Mouse (Mus musculus) stomach, embryonic 16.5 days (tissue): ENCODE data around the gene Gpr160. TPM values are rescaled to one million over a fixed set of nuclear protein-coding genes. Genes with fewer than 3 reads are reported as not detected.
A peak's percentile ranks its signal among the peaks of the same experiment; 100 is the strongest.

Experiments
- ATAC-seq: fragments of 200-750 bp; cut with Nextera tagmentation; 2 replicates; pipeline ENCODE4 v1.8.0; 2017; ENCODE audit warnings: moderate number of reproducible peaks, moderate TSS enrichment; ENCODE audit not compliant: insufficient read depth, low FRiP score
- H3K27ac ChIP-seq: fragments of 300-500 bp; sonication (generic); 2 replicates; pipeline ENCODE4 v1.5.1; 2014; ENCODE audit warnings: low read length
- H3K27me3 ChIP-seq: fragments of 300-500 bp; sonication (generic); 2 replicates; pipeline ENCODE4 v1.6.1; 2014; ENCODE audit warnings: low read length, control low read depth, mixed read lengths; ENCODE audit not compliant: control insufficient read depth, insufficient read depth
- H3K36me3 ChIP-seq: fragments of 300-500 bp; sonication (generic); 2 replicates; pipeline ENCODE4 v1.6.1; 2014; ENCODE audit warnings: low read length; ENCODE audit not compliant: control insufficient read depth, insufficient read depth
- H3K4me1 ChIP-seq: fragments of 300-500 bp; sonication (generic); 2 replicates; pipeline ENCODE4 v1.6.1; 2014; ENCODE audit warnings: low read length, control low read depth, mixed read lengths; ENCODE audit not compliant: control insufficient read depth, insufficient read depth
- H3K4me2 ChIP-seq: fragments of 300-500 bp; sonication (generic); 2 replicates; pipeline ENCODE4 v1.6.1; 2014; ENCODE audit warnings: low read depth, low read length, mixed read lengths
- H3K4me3 ChIP-seq: fragments of 300-500 bp; sonication (generic); replicated peaks from 2 replicates; pipeline ENCODE4 v1.5.1; 2014; ENCODE audit warnings: mild to moderate bottlenecking, low read length
- H3K9ac ChIP-seq: fragments of 300-500 bp; sonication (generic); 2 replicates; pipeline ENCODE4 v1.6.1; 2014; ENCODE audit warnings: low read length
- H3K9me3 ChIP-seq: fragments of 300-500 bp; sonication (generic); replicated peaks from 2 replicates; pipeline ENCODE4 v1.6.1; 2016; ENCODE audit warnings: low read length, control low read depth; ENCODE audit not compliant: control insufficient read depth
- WGBS: fragments of 180-500 bp; shearing (Covaris S2); extraction: QIAGEN DNeasy Blood & Tissue Kit; methylation state at CpG from one replicate; pipeline ENCODE4 v1.1.7; 2014; 5-methylcytosine and 5-hydroxymethylcytosine counted together
- polyA plus RNA-seq: library from polyadenylated mRNA; unstranded; fragments of >200 nt; fragmentation: Nextera tagmentation; extraction: Ambion mirVana; gene quantifications from 2 replicates; pipeline ENCODE4 v1.2.1, GENCODE M21; 2015

Gpr160 gene
- polyA plus RNA-seq: 8.9 and 10.9 TPM in 2 replicates

DNA sequence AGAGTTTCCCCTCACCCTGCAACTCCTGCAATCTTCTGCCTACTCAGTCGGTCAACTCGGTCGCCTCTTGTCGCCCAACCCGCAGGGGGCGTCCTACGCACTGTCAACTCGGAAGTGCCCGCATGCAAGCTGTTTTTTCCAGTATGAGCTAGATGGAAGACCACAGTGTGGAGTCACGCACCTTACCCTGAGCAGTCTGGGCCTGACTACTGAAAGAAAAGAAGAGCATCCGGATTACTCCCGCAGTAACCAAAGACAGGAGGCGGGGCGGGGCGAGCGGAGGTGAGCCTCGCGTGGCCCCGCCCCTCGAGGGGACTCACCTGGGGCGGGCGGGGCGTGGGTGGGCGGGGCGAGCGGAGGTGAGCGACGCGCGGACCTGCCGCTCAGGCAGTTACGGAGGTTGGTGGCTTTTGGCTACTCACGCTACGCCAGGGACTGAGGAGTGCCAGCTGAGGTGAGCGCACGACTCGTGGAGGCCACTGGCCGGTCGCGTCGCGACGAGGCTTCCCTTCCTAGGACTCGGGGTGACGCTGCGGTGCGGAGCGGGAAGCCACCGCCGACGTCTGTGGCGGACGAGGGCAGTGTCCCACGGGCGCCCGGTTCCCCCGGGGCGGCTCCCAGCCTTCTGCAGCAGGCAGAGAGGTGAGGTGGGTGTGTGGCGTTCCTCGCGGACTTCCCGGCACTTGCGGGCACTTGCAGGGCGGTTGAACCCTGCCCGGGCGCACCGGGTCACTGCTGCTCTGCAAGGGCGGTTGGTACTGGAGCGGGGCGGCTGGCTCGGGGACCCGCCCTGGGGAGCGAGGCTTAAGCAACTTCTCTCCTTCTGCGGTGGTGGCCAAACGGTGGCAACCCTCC, at the start of gene Gpr160:
Gpr160 (plus strand) TSS at position 347 of the 855 bp plus-strand sequence.
- H3K4me1 ChIP-seq: peaks cover 2% of the 10 kb centered on the region; the same call in 1 of the 2 replicates
- WGBS: under 1% methylated on average over 75 of the region's 75 CpGs
- no peaks in the 10 kb centered on the region for H3K36me3 ChIP-seq
- no peaks in the 10 kb centered on the region for H3K9me3 ChIP-seq
- H3K27me3 ChIP-seq: 0 out of 2 replicates have a peak, but pooled peaks cover 5% of the 10 kb centered on the region
- ATAC-seq: peak; percentile 94
- peak within 1 kb of the TSS; percentile 60 for H3K27ac ChIP-seq
- H3K4me2 ChIP-seq: peak within 1 kb of the TSS; percentile 95
- peak within 1 kb of the TSS; percentile 78 for H3K9ac ChIP-seq
- H3K4me3 ChIP-seq: peak within 1 kb of the TSS; percentile 65

- Histone ChIP-seq H3K4me2 (no peak overlapping the region), H3K9ac (no peak overlapping the region), H3K9me3 (no peaks in the 10 kb centered on the region), H3K27ac (no peak overlapping the region), H3K4me3 (no peak overlapping the region), H3K4me1 (no peaks in the 10 kb centered on the region), H3K36me3 (peaks cover 15% of the 10 kb centered on the region), H3K27me3 (no peaks in the 10 kb centered on the region)
- no peak for ATAC-seq
- 52% methylated on average over 3 of the region's 3 CpGs for WGBS
Observed at GRCm38 (mm10) chr3:30812881-30813280, 42.9 kb upstream of the Gpr160 start.

- no peak overlapping the region for H3K4me2 ChIP-seq
- H3K36me3 ChIP-seq: peaks cover 16% of the 10 kb centered on the region
- H3K27me3 ChIP-seq: no peaks in the 10 kb centered on the region
- no peak for ATAC-seq
- H3K9me3 ChIP-seq: no peaks in the 10 kb centered on the region
- H3K4me1 ChIP-seq: no peaks in the 10 kb centered on the region
- WGBS: 94% methylated on average over 16 of the region's 16 CpGs
- H3K9ac ChIP-seq: no peak overlapping the region
- H3K4me3 ChIP-seq: no peak overlapping the region
- H3K27ac ChIP-seq: no peak overlapping the region
Observed at GRCm38 (mm10) chr3:30818630-30819125, 37.1 kb upstream of the Gpr160 start.

- Histone ChIP-seq H3K4me3 (no peak overlapping the region), H3K9ac (no peak overlapping the region), H3K9me3 (no peaks in the 10 kb centered on the region), H3K27ac (no peak overlapping the region), H3K4me1 (no peaks in the 10 kb centered on the region), H3K27me3 (no peaks in the 10 kb centered on the region), H3K4me2 (no peak overlapping the region), H3K36me3 (peaks cover 12% of the 10 kb centered on the region)
- ATAC-seq: no peak
- 93% methylated on average over 8 of the region's 8 CpGs for WGBS
Observed at GRCm38 (mm10) chr3:30822163-30822562, 33.6 kb upstream of the Gpr160 start.

GRCm38 (mm10) chr3:30826069-30826468, 29.7 kb upstream of the Gpr160 start:
- Histone ChIP-seq H3K4me3 (no peak overlapping the region), H3K27ac (no peak overlapping the region), H3K27me3 (no peaks in the 10 kb centered on the region), H3K4me2 (no peak overlapping the region), H3K36me3 (0 out of 2 replicates have a peak, but pooled peaks cover 2% of the 10 kb centered on the region), H3K9me3 (no peaks in the 10 kb centered on the region), H3K4me1 (no peaks in the 10 kb centered on the region), H3K9ac (no peak overlapping the region)
- no peak for ATAC-seq
- 86% methylated on average over 5 of the region's 5 CpGs for WGBS

- H3K27ac ChIP-seq: no peak overlapping the region
- H3K4me3 ChIP-seq: no peak overlapping the region
- H3K9me3 ChIP-seq: no peaks in the 10 kb centered on the region
- H3K4me1 ChIP-seq: no peaks in the 10 kb centered on the region
- no peak overlapping the region for H3K4me2 ChIP-seq
- H3K9ac ChIP-seq: no peak overlapping the region
- ATAC-seq: no peak
- H3K27me3 ChIP-seq: no peaks in the 10 kb centered on the region
- WGBS: 69% methylated on average over 15 of the region's 15 CpGs
- no peaks in the 10 kb centered on the region for H3K36me3 ChIP-seq
Observed at GRCm38 (mm10) chr3:30831848-30832606, 23.7 kb upstream of the Gpr160 start.

DNA sequence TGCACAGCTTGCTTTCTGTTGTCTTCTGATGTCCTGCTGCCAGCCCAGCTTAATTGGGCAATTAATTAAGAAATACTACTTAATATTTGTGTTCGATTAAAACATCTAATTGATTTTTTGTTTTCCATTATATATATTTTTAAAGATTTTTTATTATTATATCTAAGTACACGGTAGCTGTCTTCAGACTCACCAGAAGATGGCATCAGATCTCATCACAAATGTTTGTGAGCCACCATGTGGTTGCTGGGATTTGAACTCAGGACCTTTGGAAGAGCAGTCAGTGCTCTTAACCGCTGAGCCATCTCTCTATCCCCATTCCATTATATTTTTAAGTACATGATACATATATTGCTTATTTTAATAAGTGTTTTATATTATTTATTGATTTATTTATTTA, 22.5 kb upstream of the Gpr160 start:
- ATAC-seq: no peak
- H3K4me2 ChIP-seq: no peak overlapping the region
- no peak overlapping the region for H3K9ac ChIP-seq
- no peaks in the 10 kb centered on the region for H3K36me3 ChIP-seq
- peaks cover 3% of the 10 kb centered on the region; the same call in 1 of the 2 replicates for H3K9me3 ChIP-seq
- no peaks in the 10 kb centered on the region for H3K4me1 ChIP-seq
- H3K27me3 ChIP-seq: no peaks in the 10 kb centered on the region
- no peak overlapping the region for H3K27ac ChIP-seq
- WGBS: 79% methylated on average over 3 of the region's 3 CpGs
- no peak overlapping the region for H3K4me3 ChIP-seq

DNA sequence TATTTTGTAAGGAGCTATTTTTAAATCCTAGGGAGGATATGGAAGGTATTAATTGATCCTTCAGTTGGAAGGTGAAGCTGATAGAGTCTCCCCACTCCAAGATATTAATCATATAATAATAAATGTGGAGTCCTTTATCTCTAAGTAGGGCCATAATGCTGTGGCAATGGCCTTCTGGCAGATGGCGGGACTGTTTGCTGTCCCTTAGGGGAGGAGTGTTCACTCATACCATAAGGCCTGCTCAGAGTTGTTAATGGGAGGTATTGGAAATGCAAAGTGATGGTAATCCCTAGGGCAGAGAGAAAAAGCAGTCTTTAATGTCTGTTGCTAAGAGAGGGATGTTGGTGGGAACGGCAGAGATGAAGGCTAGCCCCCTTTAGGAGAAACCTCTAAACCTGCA, 10.0 kb upstream of the Gpr160 start:
- no peaks in the 10 kb centered on the region for H3K4me1 ChIP-seq
- whole genome bisulfite sequencing: 72% methylated on average over 2 of the region's 2 CpGs
- H3K4me2 ChIP-seq: no peak overlapping the region
- no peak overlapping the region for H3K27ac ChIP-seq
- no peaks in the 10 kb centered on the region for H3K9me3 ChIP-seq
- no peaks in the 10 kb centered on the region for H3K27me3 ChIP-seq
- H3K9ac ChIP-seq: no peak overlapping the region
- no peak overlapping the region for H3K4me3 ChIP-seq
- ATAC-seq: no peak
- no peaks in the 10 kb centered on the region for H3K36me3 ChIP-seq

DNA sequence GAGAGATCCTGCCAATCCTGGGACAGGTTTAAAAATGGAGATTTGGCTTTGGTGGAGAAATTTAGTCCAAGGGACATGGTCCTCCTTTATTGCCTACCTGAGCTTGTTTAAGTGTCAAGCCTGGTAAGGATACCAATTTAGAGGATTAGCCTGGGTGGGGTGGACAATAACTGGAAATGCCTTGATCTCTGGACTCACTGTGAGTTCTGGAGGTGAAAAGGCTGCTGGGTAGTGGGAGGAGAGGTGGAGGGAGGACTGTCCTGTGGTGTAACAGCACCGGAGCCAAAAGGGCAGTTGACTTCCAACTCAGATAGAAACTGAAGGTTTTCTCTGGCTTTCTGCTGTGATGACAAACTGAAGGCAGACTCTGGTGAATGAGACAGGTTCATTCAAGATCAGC, 8.3 kb upstream of the Gpr160 start:
- Histone ChIP-seq H3K36me3 (no peaks in the 10 kb centered on the region), H3K4me3 (no peak overlapping the region), H3K27me3 (no peaks in the 10 kb centered on the region), H3K4me1 (no peaks in the 10 kb centered on the region), H3K9me3 (no peaks in the 10 kb centered on the region), H3K4me2 (no peak overlapping the region), H3K9ac (no peak overlapping the region), H3K27ac (no peak overlapping the region)
- ATAC-seq: no peak
- 72% methylated on average over 1 of the region's 1 CpGs for WGBS
